Mouse (Mus musculus): ENCODE results near the gene Syn3. TPM values are rescaled to one million over a fixed set of nuclear protein-coding genes. Genes with fewer than 3 reads are reported as not detected.

The Syn3 gene
- polyA plus RNA-seq, 1 experiment, result 7.5 TPM

GRCm38 (mm10) chr10:86063018-86063384, 435.7 kb downstream of the Syn3 start:
- Histone ChIP-seq H3K4me3 (ENCODE audit: insufficient read depth, low read length) (no peak overlapping the region), H3K27ac (ENCODE audit: insufficient read depth, low read length) (no peak overlapping the region), H3K4me1 (ENCODE audit: control insufficient read depth, insufficient read depth, low read length) (no peaks in the 10 kb centered on the region)
- TF ChIP-seq CTCF (IDR thresholded peaks at IDR 0.05; ENCODE audit: extremely low read depth, insufficient read depth, low read length), result no peak
- TF ChIP-seq POLR2A (IDR thresholded peaks at IDR 0.05; ENCODE audit: extremely low read depth, insufficient read depth, low read length), result no peak

GRCm38 (mm10) chr10:86062261-86063017, 436.3 kb downstream of the Syn3 start:
- no peaks in the 10 kb centered on the region for H3K4me1 ChIP-seq (ENCODE audit: control insufficient read depth, insufficient read depth, low read length)
- no peak overlapping the region for H3K27ac ChIP-seq (ENCODE audit: insufficient read depth, low read length)
- no peak overlapping the region for H3K4me3 ChIP-seq (ENCODE audit: insufficient read depth, low read length)
- TF ChIP-seq POLR2A (IDR thresholded peaks at IDR 0.05; ENCODE audit: extremely low read depth, insufficient read depth, low read length) (no peak), CTCF (IDR thresholded peaks at IDR 0.05; ENCODE audit: extremely low read depth, insufficient read depth, low read length) (no peak)

- TF ChIP-seq CTCF (IDR thresholded peaks at IDR 0.05; ENCODE audit: extremely low read depth, insufficient read depth, low read length) (no peak), POLR2A (IDR thresholded peaks at IDR 0.05; ENCODE audit: extremely low read depth, insufficient read depth, low read length) (no peak)
- Histone ChIP-seq H3K27ac (ENCODE audit: insufficient read depth, low read length) (no peak overlapping the region), H3K4me1 (ENCODE audit: control insufficient read depth, insufficient read depth, low read length) (no peaks in the 10 kb centered on the region), H3K4me3 (ENCODE audit: insufficient read depth, low read length) (no peak overlapping the region)
These were observed 438.4 kb downstream of the Syn3 start for GRCm38 (mm10) chr10:86060267-86060666.

- Histone ChIP-seq H3K4me3 (ENCODE audit: insufficient read depth, low read length) (no peak overlapping the region), H3K4me1 (ENCODE audit: control insufficient read depth, insufficient read depth, low read length) (no peaks in the 10 kb centered on the region), H3K27ac (ENCODE audit: insufficient read depth, low read length) (no peak overlapping the region)
- TF ChIP-seq CTCF (IDR thresholded peaks at IDR 0.05; ENCODE audit: extremely low read depth, insufficient read depth, low read length) (no peak), POLR2A (IDR thresholded peaks at IDR 0.05; ENCODE audit: extremely low read depth, insufficient read depth, low read length) (no peak)
These were observed 441.0 kb downstream of the Syn3 start for GRCm38 (mm10) chr10:86057712-86058111.

- no peak overlapping the region for H3K4me3 ChIP-seq (ENCODE audit: insufficient read depth, low read length)
- H3K4me1 ChIP-seq (ENCODE audit: control insufficient read depth, insufficient read depth, low read length), result no peaks in the 10 kb centered on the region
- no peak overlapping the region for H3K27ac ChIP-seq (ENCODE audit: insufficient read depth, low read length)
- TF ChIP-seq CTCF (IDR thresholded peaks at IDR 0.05; ENCODE audit: extremely low read depth, insufficient read depth, low read length) (no peak), POLR2A (IDR thresholded peaks at IDR 0.05; ENCODE audit: extremely low read depth, insufficient read depth, low read length) (no peak)
These were observed 441.4 kb downstream of the Syn3 start for GRCm38 (mm10) chr10:86057286-86057685.

- no peak for TF ChIP-seq CTCF (IDR thresholded peaks at IDR 0.05; ENCODE audit: extremely low read depth, insufficient read depth, low read length)
- no peak for TF ChIP-seq POLR2A (IDR thresholded peaks at IDR 0.05; ENCODE audit: extremely low read depth, insufficient read depth, low read length)
- H3K27ac ChIP-seq (ENCODE audit: insufficient read depth, low read length), result no peak overlapping the region
- no peak overlapping the region for H3K4me3 ChIP-seq (ENCODE audit: insufficient read depth, low read length)
- H3K4me1 ChIP-seq (ENCODE audit: control insufficient read depth, insufficient read depth, low read length), result no peaks in the 10 kb centered on the region
These were observed 442.3 kb downstream of the Syn3 start for GRCm38 (mm10) chr10:86056297-86056903.

DNA sequence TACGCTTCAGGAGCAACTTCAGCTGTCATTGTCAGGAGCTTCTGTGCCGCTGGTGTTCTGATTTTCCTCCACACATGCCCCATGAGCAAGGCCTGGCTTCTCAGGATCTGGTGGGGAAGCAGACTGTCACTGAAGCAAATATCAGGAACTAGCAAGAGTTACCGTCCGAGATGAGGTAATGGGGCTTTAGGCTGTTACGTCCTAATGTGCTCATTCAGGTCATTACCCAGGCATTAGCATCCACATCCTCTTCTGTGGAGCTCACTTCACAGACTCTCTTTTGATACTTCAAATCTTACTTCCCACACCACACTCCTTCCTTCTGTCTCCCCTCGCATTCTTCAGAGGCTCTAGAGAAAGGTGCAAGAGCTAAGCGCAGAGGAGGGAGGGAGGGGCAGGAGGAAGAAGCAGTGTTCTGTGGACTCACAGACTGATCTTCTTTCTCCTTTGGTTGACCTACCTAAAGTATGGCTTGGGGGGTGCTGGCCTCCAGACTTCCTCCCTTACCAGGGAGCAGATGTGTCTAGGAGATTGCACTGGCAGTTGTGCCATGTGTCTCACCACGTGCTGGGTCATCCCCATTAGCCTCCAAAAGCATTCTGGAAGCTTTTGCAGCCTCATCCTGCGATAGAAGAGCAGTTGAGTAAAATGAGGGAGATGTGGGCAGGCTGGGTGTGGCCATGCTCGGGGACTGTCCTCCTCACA, 445.7 kb downstream of the Syn3 start:
- Histone ChIP-seq H3K27ac (ENCODE audit: insufficient read depth, low read length) (no peak overlapping the region), H3K4me1 (ENCODE audit: control insufficient read depth, insufficient read depth, low read length) (no peaks in the 10 kb centered on the region), H3K4me3 (ENCODE audit: insufficient read depth, low read length) (no peak overlapping the region)
- TF ChIP-seq POLR2A (IDR thresholded peaks at IDR 0.05; ENCODE audit: extremely low read depth, insufficient read depth, low read length) (no peak), CTCF (IDR thresholded peaks at IDR 0.05; ENCODE audit: extremely low read depth, insufficient read depth, low read length) (no peak)

- no peaks in the 10 kb centered on the region for H3K4me1 ChIP-seq (ENCODE audit: control insufficient read depth, insufficient read depth, low read length)
- no peak overlapping the region for H3K4me3 ChIP-seq (ENCODE audit: insufficient read depth, low read length)
- H3K27ac ChIP-seq (ENCODE audit: insufficient read depth, low read length), result no peak overlapping the region
- TF ChIP-seq CTCF (IDR thresholded peaks at IDR 0.05; ENCODE audit: extremely low read depth, insufficient read depth, low read length) (no peak), POLR2A (IDR thresholded peaks at IDR 0.05; ENCODE audit: extremely low read depth, insufficient read depth, low read length) (no peak)
These were observed 448.2 kb downstream of the Syn3 start for GRCm38 (mm10) chr10:86050522-86050921.

GRCm38 (mm10) chr10:86047786-86048185, 450.9 kb downstream of the Syn3 start:
- TF ChIP-seq POLR2A (IDR thresholded peaks at IDR 0.05; ENCODE audit: extremely low read depth, insufficient read depth, low read length) (no peak), CTCF (IDR thresholded peaks at IDR 0.05; ENCODE audit: extremely low read depth, insufficient read depth, low read length) (no peak)
- Histone ChIP-seq H3K4me1 (ENCODE audit: control insufficient read depth, insufficient read depth, low read length) (no peaks in the 10 kb centered on the region), H3K27ac (ENCODE audit: insufficient read depth, low read length) (no peak overlapping the region), H3K4me3 (ENCODE audit: insufficient read depth, low read length) (no peak overlapping the region)

Measured in cortical plate, adult 2 months (tissue).